Mouse (Mus musculus): ENCODE results near the gene Vmn1r185. TPM values are rescaled to one million over a fixed set of nuclear protein-coding genes. Genes with fewer than 3 reads are reported as not detected.
"Not testable (repeated sequence)": the region's sequence is repeated elsewhere in the genome, so short reads cannot be mapped to it uniquely, and the experiment has no call there.

Vmn1r185 gene
- polyA plus RNA-seq (2014; fragmentation: Nextera tagmentation; extraction: Ambion mirVana), result not detected in 2 replicates

- not testable (repeated sequence) for DNase-seq (ENCODE audit: low spot score); H3K4me1 ChIP-seq (replicated peaks; ENCODE audit: control insufficient read depth, insufficient read depth, low read length); H3K4me2 ChIP-seq (ENCODE audit: low read depth, low read length, severe bottlenecking); H3K9me3 ChIP-seq (ENCODE audit: control insufficient read depth, low read length); H3K27ac ChIP-seq (ENCODE audit: low read depth, low read length); H3K4me3 ChIP-seq (ENCODE audit: low read depth, low read length); H3K27me3 ChIP-seq (ENCODE audit: control insufficient read depth, insufficient read depth, low read length); H3K9ac ChIP-seq (ENCODE audit: low read length); ATAC-seq (replicated peaks; ENCODE audit: low FRiP score); H3K36me3 ChIP-seq (ENCODE audit: control insufficient read depth, insufficient read depth, low read length)
- WGBS, result 65% methylated on average over 1 of the region's 1 CpGs
Measured at GRCm38 (mm10) chr7:26618364-26618763, at the start of gene Vmn1r185. Gene Vmn1r185, minus strand, starts transcription at chr7:26618464.

- not testable (repeated sequence) for H3K9ac ChIP-seq (ENCODE audit: low read length); DNase-seq (ENCODE audit: low spot score); H3K27ac ChIP-seq (ENCODE audit: low read depth, low read length); H3K4me2 ChIP-seq (ENCODE audit: low read depth, low read length, severe bottlenecking); H3K9me3 ChIP-seq (ENCODE audit: control insufficient read depth, low read length); H3K36me3 ChIP-seq (ENCODE audit: control insufficient read depth, insufficient read depth, low read length); H3K4me1 ChIP-seq (replicated peaks; ENCODE audit: control insufficient read depth, insufficient read depth, low read length); ATAC-seq (replicated peaks; ENCODE audit: low FRiP score); H3K27me3 ChIP-seq (ENCODE audit: control insufficient read depth, insufficient read depth, low read length); H3K4me3 ChIP-seq (ENCODE audit: low read depth, low read length)
- 38% methylated on average over 2 of the region's 2 CpGs for WGBS
Measured at GRCm38 (mm10) chr7:26667466-26667865, 49.2 kb upstream of the Vmn1r185 start.

GRCm38 (mm10) chr7:26666011-26666410 lies 47.7 kb upstream of the Vmn1r185 start:
- Histone ChIP-seq H3K4me2 (ENCODE audit: low read depth, low read length, severe bottlenecking) (no peak overlapping the region), H3K27me3 (ENCODE audit: control insufficient read depth, insufficient read depth, low read length) (no peaks in the 10 kb centered on the region), H3K9me3 (ENCODE audit: control insufficient read depth, low read length) (no peaks in the 10 kb centered on the region), H3K36me3 (ENCODE audit: control insufficient read depth, insufficient read depth, low read length) (no peaks in the 10 kb centered on the region), H3K4me3 (ENCODE audit: low read depth, low read length) (no peak overlapping the region), H3K9ac (ENCODE audit: low read length) (no peak overlapping the region), H3K27ac (ENCODE audit: low read depth, low read length) (no peak overlapping the region), H3K4me1 (replicated peaks; ENCODE audit: control insufficient read depth, insufficient read depth, low read length) (no peaks in the 10 kb centered on the region)
- no peak for ATAC-seq (replicated peaks; ENCODE audit: low FRiP score)
- WGBS, result 90% methylated on average over 5 of the region's 5 CpGs
- DNase-seq (ENCODE audit: low spot score), result no peak

- ATAC-seq (replicated peaks; ENCODE audit: low FRiP score) (no peak), DNase-seq (ENCODE audit: low spot score) (no peak)
- Histone ChIP-seq H3K4me2 (ENCODE audit: low read depth, low read length, severe bottlenecking) (no peak overlapping the region), H3K9ac (ENCODE audit: low read length) (no peak overlapping the region), H3K9me3 (ENCODE audit: control insufficient read depth, low read length) (no peaks in the 10 kb centered on the region), H3K27me3 (ENCODE audit: control insufficient read depth, insufficient read depth, low read length) (no peaks in the 10 kb centered on the region), H3K4me1 (replicated peaks; ENCODE audit: control insufficient read depth, insufficient read depth, low read length) (no peaks in the 10 kb centered on the region), H3K27ac (ENCODE audit: low read depth, low read length) (no peak overlapping the region), H3K36me3 (ENCODE audit: control insufficient read depth, insufficient read depth, low read length) (no peaks in the 10 kb centered on the region), H3K4me3 (ENCODE audit: low read depth, low read length) (no peak overlapping the region)
- 82% methylated on average over 1 of the region's 1 CpGs for WGBS
Measured at GRCm38 (mm10) chr7:26589774-26590173, 28.5 kb downstream of the Vmn1r185 start.

GRCm38 (mm10) chr7:26589077-26589476 lies 29.2 kb downstream of the Vmn1r185 start:
- H3K36me3 ChIP-seq (ENCODE audit: control insufficient read depth, insufficient read depth, low read length), result no peaks in the 10 kb centered on the region
- no peak overlapping the region for H3K9ac ChIP-seq (ENCODE audit: low read length)
- H3K4me1 ChIP-seq (replicated peaks; ENCODE audit: control insufficient read depth, insufficient read depth, low read length), result no peaks in the 10 kb centered on the region
- ATAC-seq (replicated peaks; ENCODE audit: low FRiP score), result no peak
- no peaks in the 10 kb centered on the region for H3K9me3 ChIP-seq (ENCODE audit: control insufficient read depth, low read length)
- H3K27ac ChIP-seq (ENCODE audit: low read depth, low read length), result no peak overlapping the region
- H3K4me3 ChIP-seq (ENCODE audit: low read depth, low read length), result no peak overlapping the region
- no peak for DNase-seq (ENCODE audit: low spot score)
- no peaks in the 10 kb centered on the region for H3K27me3 ChIP-seq (ENCODE audit: control insufficient read depth, insufficient read depth, low read length)
- no peak overlapping the region for H3K4me2 ChIP-seq (ENCODE audit: low read depth, low read length, severe bottlenecking)

Other genes with a start within 250 kb of the Vmn1r185 start
- not detected in 2 replicates for gene Nlrp9c, start 214.8 kb downstream of the Vmn1r185 start, polyA plus RNA-seq (2014; fragmentation: Nextera tagmentation; extraction: Ambion mirVana)
- not detected in 2 replicates for gene Nlrp4a, start 183.4 kb downstream of the Vmn1r185 start, polyA plus RNA-seq (2014; fragmentation: Nextera tagmentation; extraction: Ambion mirVana)
- not detected in 2 replicates for gene Nlrp9a, start 83.4 kb downstream of the Vmn1r185 start, polyA plus RNA-seq (2014; fragmentation: Nextera tagmentation; extraction: Ambion mirVana)
- gene Cyp2b23, start 68.0 kb upstream of the Vmn1r185 start, polyA plus RNA-seq (2014; fragmentation: Nextera tagmentation; extraction: Ambion mirVana), result not detected in 2 replicates
- gene Cyp2b19, start 138.7 kb upstream of the Vmn1r185 start, polyA plus RNA-seq (2014; fragmentation: Nextera tagmentation; extraction: Ambion mirVana), result 0.09 TPM in 1 of 2 replicates, not detected in the other
- not detected in 2 replicates for gene Cyp2g1, start 190.4 kb upstream of the Vmn1r185 start, polyA plus RNA-seq (2014; fragmentation: Nextera tagmentation; extraction: Ambion mirVana)
- gene Cyp2a5, start 216.8 kb upstream of the Vmn1r185 start, polyA plus RNA-seq (2014; fragmentation: Nextera tagmentation; extraction: Ambion mirVana), result not detected in 2 replicates